9 mouse cellular contexts compared by ENCODE assay signal in the genomic region with DNA sequence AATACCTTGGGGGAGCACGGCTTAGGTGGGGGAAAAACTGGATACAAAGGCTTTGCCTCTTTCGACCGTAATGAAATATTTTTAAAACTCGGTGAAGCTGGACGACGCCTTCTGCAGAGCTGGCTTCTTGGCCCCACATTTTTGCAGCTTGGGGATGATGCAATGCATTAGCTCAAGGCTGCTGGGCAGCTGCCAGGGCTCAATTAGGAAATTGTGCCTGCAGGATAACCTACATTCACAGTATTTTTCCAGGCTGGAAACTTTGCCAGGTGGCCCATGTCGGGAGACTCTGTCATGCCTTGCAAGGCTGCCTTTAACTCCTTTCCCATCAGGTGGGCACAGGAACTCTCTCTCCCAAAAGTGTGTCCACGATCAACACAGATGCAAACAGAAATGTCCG. TPM values are rescaled to one million over a fixed set of nuclear protein-coding genes. Genes with fewer than 3 reads are reported as not detected.
DNase-seq lines count a peak whose midpoint lies in the region; ATAC-seq lines count a peak whose summit lies in the region.
"Had no signal": no experiment of that assay in that cellular context is flagged by ENCODE, and none has a peak within 500 bp of the region (broad histone marks: within the 10 kb centered on the region; RNA-seq: fewer than 3 reads in every experiment).

No protein-coding gene starts in this region.

- H3K27ac ChIP-seq in liver, embryonic 16.5 days (ENCODE audit: low read length) = peak overlapping the region; percentile 12; the same call in 1 of the 2 replicates
- no peak overlapping the region for H3K27ac ChIP-seq in liver, embryonic 11.5 days (ENCODE audit: low read depth, low read length)
- peak overlapping the region; percentile 49 for H3K27ac ChIP-seq in kidney, embryonic 15.5 days
- H3K27ac ChIP-seq: liver, embryonic 15.5 days had no signal

- no peak overlapping the region for H3K9ac ChIP-seq in liver, embryonic 16.5 days (ENCODE audit: low read depth, low read length)
- H3K9ac ChIP-seq in liver, embryonic 11.5 days (ENCODE audit: low read depth, low read length) = no peak overlapping the region
- H3K9ac ChIP-seq in kidney, embryonic 15.5 days = no peak overlapping the region
- H3K9ac ChIP-seq: liver, embryonic 15.5 days had no signal

- no peaks in the 10 kb centered on the region for H3K36me3 ChIP-seq in liver, embryonic 16.5 days (ENCODE audit: control insufficient read depth, insufficient read depth)
- H3K36me3 ChIP-seq in liver, embryonic 11.5 days (ENCODE audit: control insufficient read depth, insufficient read depth, low read length) = no peaks in the 10 kb centered on the region
- H3K36me3 ChIP-seq in kidney, embryonic 15.5 days = no peaks in the 10 kb centered on the region
- H3K36me3 ChIP-seq: liver, embryonic 15.5 days had no signal

- DNase-seq in liver, embryonic 11.5 days (ENCODE audit: low spot score) = no peak
- peak; percentile 57 to 68 for DNase-seq in adrenal gland, postnatal 4 days (ENCODE audit: low spot score in 2 of 2)
- peak; percentile 74 to 84 for DNase-seq in gastrocnemius, postnatal 36 days
- peak; percentile 71 for DNase-seq in ovary, adult 18-20 months (ENCODE audit: low spot score)
- no peak for DNase-seq in left cerebral cortex, postnatal 36 days (ENCODE audit: low spot score in 2 of 2)
- DNase-seq in spleen, postnatal 4 days (ENCODE audit: low spot score in 2 of 2) = no peak

- 58% methylated on average over 9 of the region's 9 CpGs for whole genome bisulfite sequencing in liver, embryonic 16.5 days (ENCODE audit: insufficient replicate concordance)
- WGBS in liver, embryonic 11.5 days = 72% methylated on average over 9 of the region's 9 CpGs
- 36% methylated on average over 9 of the region's 9 CpGs for WGBS in kidney, embryonic 15.5 days

- no peaks in the 10 kb centered on the region; the same call in 1 of the 2 replicates for H3K27me3 ChIP-seq in liver, embryonic 16.5 days (ENCODE audit: control insufficient read depth, insufficient read depth, low read depth, low read length)
- H3K27me3 ChIP-seq in liver, embryonic 11.5 days (replicated peaks; ENCODE audit: control insufficient read depth, insufficient read depth, low read length) = no peaks in the 10 kb centered on the region
- no peaks in the 10 kb centered on the region for H3K27me3 ChIP-seq in kidney, embryonic 15.5 days
- H3K27me3 ChIP-seq: liver, embryonic 15.5 days had no signal

- H3K9me3 ChIP-seq in liver, embryonic 16.5 days (replicated peaks; ENCODE audit: control insufficient read depth, low read length) = no peaks in the 10 kb centered on the region
- no peaks in the 10 kb centered on the region for H3K9me3 ChIP-seq in liver, embryonic 11.5 days (ENCODE audit: control insufficient read depth, low read length)
- H3K9me3 ChIP-seq in kidney, embryonic 15.5 days (replicated peaks) = no peaks in the 10 kb centered on the region
- H3K9me3 ChIP-seq: liver, embryonic 15.5 days had no signal

- H3K4me1 ChIP-seq in liver, embryonic 16.5 days (ENCODE audit: control insufficient read depth, low read depth, low read length) = peaks cover 33% of the 10 kb centered on the region
- H3K4me1 ChIP-seq in liver, embryonic 11.5 days (replicated peaks; ENCODE audit: control insufficient read depth, insufficient read depth, low read length) = peaks cover 27% of the 10 kb centered on the region
- H3K4me1 ChIP-seq in kidney, embryonic 15.5 days = peaks cover 33% of the 10 kb centered on the region

- ATAC-seq in liver, embryonic 16.5 days (ENCODE audit: low read depth) = no peak
- ATAC-seq in liver, embryonic 11.5 days (replicated peaks; ENCODE audit: low FRiP score) = no peak
- ATAC-seq in kidney, embryonic 15.5 days (replicated peaks; ENCODE audit: low FRiP score) = no peak

- no peak overlapping the region for H3K4me2 ChIP-seq in liver, embryonic 16.5 days (ENCODE audit: low read depth, low read length)
- H3K4me2 ChIP-seq in liver, embryonic 11.5 days = no peak overlapping the region
- H3K4me2 ChIP-seq in kidney, embryonic 15.5 days = no peak overlapping the region
- H3K4me2 ChIP-seq: liver, embryonic 15.5 days had no signal

- intact Hi-C loops in gastrocnemius, postnatal 36 days (cut with DNase I) = no loop called here
- intact Hi-C loops in left cerebral cortex, postnatal 36 days (cut with DNase I) = no loop called here

- no peak overlapping the region for H3K4me3 ChIP-seq in liver, embryonic 16.5 days (ENCODE audit: low read depth, low read length)
- H3K4me3 ChIP-seq in liver, embryonic 11.5 days (ENCODE audit: low read depth, low read length) = no peak overlapping the region
- H3K4me3 ChIP-seq in kidney, embryonic 15.5 days (replicated peaks) = no peak overlapping the region
- H3K4me3 ChIP-seq: liver, embryonic 15.5 days had no signal

RNA-seq across cellular contexts. Expression of gene Sec14l1, which starts 6.4 kb away (rescaled TPM):
- 18.4 and 19.3 TPM in 2 replicates for polyA plus RNA-seq in liver, embryonic 16.5 days (2015; fragmentation: Nextera tagmentation; extraction: Ambion mirVana)
- 20.9 and 22.8 TPM in 2 replicates for polyA plus RNA-seq in liver, embryonic 11.5 days (2014; fragmentation: Nextera tagmentation; extraction: Ambion mirVana)
- total RNA-seq in adrenal gland, postnatal 4 days (2021) = 100 to 1,000 TPM; 171 to 174 TPM
- 10 to 100 TPM; 37.6 to 42.9 TPM for total RNA-seq in gastrocnemius, postnatal 36 days (2021)
- 66.5 and 69.0 TPM in 2 replicates for polyA plus RNA-seq in kidney, embryonic 15.5 days (2015; fragmentation: Nextera tagmentation; extraction: Ambion mirVana)
- total RNA-seq in left cerebral cortex, postnatal 36 days (2021) = 100 to 1,000 TPM; 210 to 217 TPM

Comparison
In these comparisons a context has a peak if more than half of its experiments do, and no peak if none do; other contexts are left out.
1. DNase-seq: peak in adrenal gland, postnatal 4 days (2 of 2), gastrocnemius, postnatal 36 days (2 of 2) and ovary, adult 18-20 months (single experiment); none in liver, embryonic 11.5 days (single experiment), left cerebral cortex, postnatal 36 days (0 of 2) and spleen, postnatal 4 days (0 of 2).